Mouse (Mus musculus) G1E (cell line): ENCODE measurements around the gene Boc. TPM values are rescaled to one million over a fixed set of nuclear protein-coding genes. Genes with fewer than 3 reads are reported as not detected.

ENCODE experiments used
- ATAC-seq: 2 replicates; pipeline ENCODE4 v1.8.0; 2016; ENCODE audit warnings: mild to moderate bottlenecking; ENCODE audit not compliant: insufficient number of reproducible peaks, poor library complexity, low FRiP score, severe bottlenecking; ENCODE audit errors: extremely low read depth
- DNase-seq: peaks from one replicate; pipeline ENCODE4 v3.0.0; 2012; ENCODE audit warnings: low spot score
- H3K27me3 ChIP-seq: 2 replicates; pipeline ENCODE4 v1.6.1; 2012; ENCODE audit warnings: mild to moderate bottlenecking, low read length, inconsistent platforms; ENCODE audit not compliant: insufficient read depth
- H3K36me3 ChIP-seq: replicated peaks from 2 replicates; pipeline ENCODE3; 2012; ENCODE audit warnings: mild to moderate bottlenecking, inconsistent platforms
- H3K4me1 ChIP-seq: 2 replicates; pipeline ENCODE4 v1.6.1; 2012; ENCODE audit warnings: low read depth, low read length, inconsistent platforms, mixed read lengths; ENCODE audit not compliant: insufficient read depth
- H3K4me3 ChIP-seq: 2 replicates; pipeline ENCODE4 v1.5.1; 2012; ENCODE audit warnings: low read depth, mild to moderate bottlenecking, inconsistent platforms, low read length, moderate library complexity, mixed read lengths
- H3K9me3 ChIP-seq: replicated peaks from 2 replicates; pipeline ENCODE4 v1.6.1; 2012; ENCODE audit warnings: inconsistent platforms
- CTCF ChIP-seq: IDR thresholded peaks from 2 replicates; pipeline ENCODE4 v1.5.1; 2012; ENCODE audit warnings: low read depth, low read length, inconsistent platforms, mixed read lengths
- GATA1 ChIP-seq: IDR thresholded peaks from 2 replicates; pipeline ENCODE4 v1.6.1; 2012; ENCODE audit warnings: borderline replicate concordance, low read length, inconsistent platforms, mixed read lengths
- GATA2 ChIP-seq: IDR thresholded peaks from 2 replicates; pipeline ENCODE4 v1.6.1; 2012; ENCODE audit warnings: low read depth, low read length, inconsistent platforms, borderline replicate concordance
- POLR2AphosphoS5 ChIP-seq: IDR thresholded peaks from 2 replicates; pipeline ENCODE4 v1.6.1; 2012; ENCODE audit warnings: low read depth, low read length, inconsistent platforms; ENCODE audit not compliant: insufficient replicate concordance
- TAL1 ChIP-seq: conservative IDR thresholded peaks from 2 replicates; pipeline ENCODE4 v1.6.1; 2012; ENCODE audit warnings: low read depth, low read length, inconsistent platforms, mixed read lengths
- polyA plus RNA-seq: library from polyadenylated mRNA; stranded (reverse); fragments of >175 nt; gene quantifications from 2 replicates; pipeline ENCODE4 v1.2.3, GENCODE M21; 2012
- total RNA-seq, 2 experiments: library from RNA; stranded (forward) in 1 of 2; stranded (reverse) in 1 of 2; fragments of 200-1000 nt in 1 of 2; fragments of >200 nt in 1 of 2; fragmentation: Nextera tagmentation in 1 of 2; gene quantifications; 2 replicates each; pipeline ENCODE4 v1.2.3; 2014 to 2017

Gene Boc
- total and polyA plus RNA-seq, 3 experiments: not detected

DNA sequence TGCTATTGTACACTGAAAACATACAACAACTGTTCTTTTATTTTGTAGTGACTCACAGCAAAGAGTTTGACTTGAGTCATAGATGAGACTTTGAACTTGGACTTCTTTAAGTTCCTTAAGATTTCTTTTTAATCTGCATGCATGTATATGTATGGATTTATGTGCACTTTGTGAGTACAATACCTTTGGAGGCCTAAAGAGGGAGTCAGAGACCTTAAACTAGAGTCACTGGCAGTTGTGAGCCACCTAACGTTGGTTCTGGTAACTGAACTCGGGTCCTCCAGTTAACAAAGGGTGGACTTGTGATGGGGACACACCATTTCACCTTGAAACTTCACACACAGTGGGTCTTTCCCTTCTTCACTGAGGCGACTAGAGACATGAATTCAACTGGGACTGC, 60.2 kb downstream of the Boc start:
- H3K4me1 ChIP-seq: no peaks in the 10 kb centered on the region
- DNase-seq: no peak
- no peak for TF ChIP-seq GATA2
- TF ChIP-seq CTCF: no peak
- no peak for TF ChIP-seq GATA1
- no peaks in the 10 kb centered on the region for H3K36me3 ChIP-seq
- no peak for ATAC-seq
- H3K9me3 ChIP-seq: no peaks in the 10 kb centered on the region
- no peak overlapping the region for H3K4me3 ChIP-seq
- H3K27me3 ChIP-seq: no peaks in the 10 kb centered on the region; the same call in 1 of the 2 replicates

DNA sequence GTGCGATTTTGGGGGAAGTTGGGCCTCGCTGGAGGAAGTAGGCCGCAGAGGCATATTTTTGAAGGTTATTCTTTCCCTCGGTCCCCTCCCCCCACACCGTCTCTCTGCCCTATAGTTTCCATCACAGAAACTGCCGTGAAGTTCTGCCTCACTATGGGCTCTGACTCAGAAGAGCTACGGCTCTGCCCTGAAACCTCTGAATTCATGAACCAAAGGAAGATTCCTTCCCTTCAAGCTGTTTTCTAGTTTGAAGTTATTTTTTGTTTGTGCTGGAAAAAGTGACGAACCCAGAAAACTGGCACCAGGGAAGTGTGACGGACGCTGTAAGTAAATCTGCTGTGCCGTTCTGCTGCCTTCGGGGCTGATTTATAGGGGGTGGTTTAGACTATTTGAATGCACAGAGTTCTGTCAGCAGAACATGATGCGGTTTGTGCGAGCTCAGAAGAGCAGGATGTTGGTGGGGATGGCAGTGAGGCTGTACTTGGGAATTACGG, 61.7 kb downstream of the Boc start:
- no peak for ATAC-seq
- DNase-seq: no peak

DNA sequence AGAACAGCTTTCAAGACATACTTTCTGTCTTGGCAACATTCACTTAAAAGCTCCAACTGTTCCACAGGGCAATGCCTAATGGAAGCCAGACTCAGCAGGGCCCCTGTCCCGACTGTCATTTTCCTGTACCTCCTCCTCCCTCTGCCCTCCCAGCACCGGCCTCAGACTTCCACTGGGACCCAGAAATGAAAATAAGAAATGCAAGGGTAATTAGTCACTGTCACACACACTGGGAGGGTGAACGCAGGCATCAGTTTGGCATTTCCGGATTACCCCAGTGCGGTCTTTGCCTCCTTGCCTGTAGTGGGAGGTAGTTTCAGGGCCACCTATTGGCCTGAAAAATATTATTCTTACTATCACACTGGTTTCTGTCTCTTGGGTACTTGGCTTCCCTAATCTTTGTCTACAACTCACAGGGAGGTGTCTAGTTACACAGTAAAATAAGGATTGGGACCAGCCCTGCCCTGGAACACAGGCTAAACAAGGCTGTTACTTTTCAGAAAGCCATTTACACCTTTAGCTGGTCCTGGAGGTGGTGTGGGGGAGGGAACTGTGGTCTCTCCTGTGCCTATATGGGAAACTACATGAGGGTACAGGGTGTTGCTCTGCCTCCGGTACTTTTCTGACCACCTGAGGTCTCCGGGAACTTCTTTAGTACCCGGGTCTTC, 64.1 kb downstream of the Boc start:
- no peak for TF ChIP-seq TAL1
- TF ChIP-seq GATA1: no peak
- no peak for TF ChIP-seq POLR2AphosphoS5
- no peak for TF ChIP-seq CTCF
- TF ChIP-seq GATA2: no peak
- no peak for ATAC-seq
- Histone ChIP-seq H3K9me3 (no peaks in the 10 kb centered on the region), H3K4me1 (no peaks in the 10 kb centered on the region), H3K36me3 (no peaks in the 10 kb centered on the region), H3K27me3 (peaks cover 4% of the 10 kb centered on the region; the same call in 1 of the 2 replicates), H3K4me3 (no peak overlapping the region)
- no peak for DNase-seq

More for the DNA sequence above, 61.7 kb downstream of the Boc start:
- H3K4me3 ChIP-seq: no peak overlapping the region
- no peaks in the 10 kb centered on the region for H3K4me1 ChIP-seq
- peaks cover 4% of the 10 kb centered on the region; the same call in 1 of the 2 replicates for H3K27me3 ChIP-seq
- no peak for TF ChIP-seq TAL1
- TF ChIP-seq CTCF: no peak
- no peak for TF ChIP-seq GATA1
- TF ChIP-seq GATA2: no peak
- TF ChIP-seq POLR2AphosphoS5: no peak
- no peaks in the 10 kb centered on the region for H3K9me3 ChIP-seq
- H3K36me3 ChIP-seq: no peaks in the 10 kb centered on the region

GRCm38 (mm10) chr16:44493868-44494267, 64.8 kb downstream of the Boc start:
- no peaks in the 10 kb centered on the region for H3K4me1 ChIP-seq

GRCm38 (mm10) chr16:44492706-44493105, 66.0 kb downstream of the Boc start:
- Histone ChIP-seq H3K4me3 (no peak overlapping the region), H3K4me1 (no peaks in the 10 kb centered on the region), H3K36me3 (no peaks in the 10 kb centered on the region), H3K27me3 (peaks cover 6% of the 10 kb centered on the region; the same call in 1 of the 2 replicates), H3K9me3 (no peaks in the 10 kb centered on the region)
- TF ChIP-seq CTCF: no peak
- TF ChIP-seq GATA1: no peak
- TF ChIP-seq GATA2: no peak
- no peak for TF ChIP-seq TAL1
- TF ChIP-seq POLR2AphosphoS5: no peak
- ATAC-seq (no peak), DNase-seq (no peak)

More at GRCm38 (mm10) chr16:44493868-44494267, 64.8 kb downstream of the Boc start:
- ATAC-seq (no peak), DNase-seq (no peak)
- no peak for TF ChIP-seq CTCF
- TF ChIP-seq POLR2AphosphoS5: no peak
- TF ChIP-seq GATA1: no peak
- TF ChIP-seq GATA2: no peak
- no peak for TF ChIP-seq TAL1
- Histone ChIP-seq H3K4me3 (no peak overlapping the region), H3K27me3 (peaks cover 4% of the 10 kb centered on the region; the same call in 1 of the 2 replicates), H3K9me3 (no peaks in the 10 kb centered on the region), H3K36me3 (no peaks in the 10 kb centered on the region)

DNA sequence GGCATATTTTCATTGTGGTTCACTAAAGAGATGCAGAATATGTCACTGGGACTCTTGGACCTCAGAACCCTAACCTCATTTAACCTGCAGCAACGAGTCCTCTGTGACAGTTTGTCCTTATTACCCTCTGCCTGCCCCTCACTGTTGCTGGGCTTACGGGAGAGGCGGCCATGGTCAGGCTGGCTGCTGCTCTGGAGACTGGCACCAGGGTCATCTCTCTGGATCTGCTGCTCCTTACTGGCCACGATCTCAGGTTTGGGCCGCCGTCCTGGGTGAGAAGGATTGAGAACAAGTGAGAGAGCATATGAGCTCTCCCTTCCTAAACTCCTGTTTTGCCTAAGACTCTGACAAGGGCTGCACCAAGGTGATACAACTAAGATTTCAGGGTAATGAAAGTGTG, 66.5 kb downstream of the Boc start:
- Histone ChIP-seq H3K36me3 (no peaks in the 10 kb centered on the region), H3K9me3 (no peaks in the 10 kb centered on the region), H3K4me1 (no peaks in the 10 kb centered on the region), H3K4me3 (no peak overlapping the region), H3K27me3 (peaks cover 6% of the 10 kb centered on the region; the same call in 1 of the 2 replicates)
- TF ChIP-seq GATA2 (no peak), GATA1 (no peak), TAL1 (no peak)
- DNase-seq (no peak), ATAC-seq (no peak)

GRCm38 (mm10) chr16:44491051-44491450, 67.6 kb downstream of the Boc start:
- TF ChIP-seq GATA2: no peak
- TF ChIP-seq GATA1: no peak
- no peak for TF ChIP-seq POLR2AphosphoS5
- Histone ChIP-seq H3K4me1 (no peaks in the 10 kb centered on the region), H3K27me3 (peaks cover 6% of the 10 kb centered on the region; the same call in 1 of the 2 replicates), H3K4me3 (no peak overlapping the region), H3K9me3 (no peaks in the 10 kb centered on the region), H3K36me3 (no peaks in the 10 kb centered on the region)
- ATAC-seq (no peak), DNase-seq (no peak)
